Mouse (Mus musculus): ENCODE results near the gene Cbfb.
"Not testable (repeated sequence)": the region's sequence is repeated elsewhere in the genome, so short reads cannot be mapped to it uniquely, and the experiment has no call there.

The Cbfb gene

GRCm38 (mm10) chr8:105170381-105171115 lies at the start of gene Cbfb:
Gene Cbfb, plus strand, starts transcription at chr8:105170674.
- peak; percentile 91 for DNase-seq (ENCODE audit: low spot score)

GRCm38 (mm10) chr8:105129864-105130263 lies 40.6 kb upstream of the Cbfb start:
- DNase-seq (ENCODE audit: low spot score), result no peak

- no peak for DNase-seq (ENCODE audit: low spot score)
These were observed 39.0 kb upstream of the Cbfb start, which contains the start of gene Ces4a for GRCm38 (mm10) chr8:105131509-105131908. Gene Ces4a, plus strand, starts transcription at chr8:105131800.

- peak; percentile 72 for DNase-seq (ENCODE audit: low spot score)
These were observed 32.1 kb upstream of the Cbfb start for GRCm38 (mm10) chr8:105138423-105138822.

GRCm38 (mm10) chr8:105142395-105142794 lies 28.1 kb upstream of the Cbfb start:
- DNase-seq (ENCODE audit: low spot score), result no peak

GRCm38 (mm10) chr8:105151654-105152053 lies 18.8 kb upstream of the Cbfb start:
- no peak for DNase-seq (ENCODE audit: low spot score)

- DNase-seq (ENCODE audit: low spot score), result peak; percentile 73
These were observed 17.7 kb upstream of the Cbfb start for GRCm38 (mm10) chr8:105152623-105153398.

- DNase-seq (ENCODE audit: low spot score), result no peak
These were observed 16.2 kb upstream of the Cbfb start for GRCm38 (mm10) chr8:105154316-105154715.

GRCm38 (mm10) chr8:105155091-105155745 lies 15.3 kb upstream of the Cbfb start:
- no peak for DNase-seq (ENCODE audit: low spot score)

GRCm38 (mm10) chr8:105157555-105157954 lies 12.9 kb upstream of the Cbfb start:
- no peak for DNase-seq (ENCODE audit: low spot score)

GRCm38 (mm10) chr8:105158084-105158483 lies 12.4 kb upstream of the Cbfb start:
- DNase-seq (ENCODE audit: low spot score), result no peak

- DNase-seq (ENCODE audit: low spot score), result no peak
These were observed 9.3 kb upstream of the Cbfb start for GRCm38 (mm10) chr8:105161121-105161652.

- DNase-seq (ENCODE audit: low spot score), result no peak
These were observed 6.1 kb upstream of the Cbfb start for GRCm38 (mm10) chr8:105164272-105164902.

- DNase-seq (ENCODE audit: low spot score), result no peak
These were observed 5.3 kb upstream of the Cbfb start for GRCm38 (mm10) chr8:105165191-105165590.

GRCm38 (mm10) chr8:105167116-105167515 lies 3.4 kb upstream of the Cbfb start:
- DNase-seq (ENCODE audit: low spot score), result no peak

- no peak for DNase-seq (ENCODE audit: low spot score)
These were observed 892 bp upstream of the Cbfb start for GRCm38 (mm10) chr8:105169582-105169981.

- DNase-seq (ENCODE audit: low spot score), result no peak
These were observed 463 bp upstream of the Cbfb start for GRCm38 (mm10) chr8:105170041-105170380.

GRCm38 (mm10) chr8:105171116-105172002 lies 885 bp downstream of the Cbfb start:
- peak; percentile 46 for DNase-seq (ENCODE audit: low spot score)

- DNase-seq (ENCODE audit: low spot score), result no peak
These were observed 1.5 kb downstream of the Cbfb start for GRCm38 (mm10) chr8:105172003-105172362.

GRCm38 (mm10) chr8:105175287-105175686 lies 4.8 kb downstream of the Cbfb start:
- not testable (repeated sequence) for DNase-seq (ENCODE audit: low spot score)

GRCm38 (mm10) chr8:105178211-105178800 lies 7.8 kb downstream of the Cbfb start:
- DNase-seq (ENCODE audit: low spot score), result no peak
